Mouse (Mus musculus): ENCODE results near the gene Nccrp1.
"Not testable (repeated sequence)": the region's sequence is repeated elsewhere in the genome, so short reads cannot be mapped to it uniquely, and the experiment has no call there.

The Nccrp1 gene

GRCm38 (mm10) chr7:28522536-28522935 lies 24.5 kb downstream of the Nccrp1 start, which contains the start of gene Ifnl3:
Gene Ifnl3 (plus strand): TSS chr7:28522836.
- not testable (repeated sequence) for DNase-seq (ENCODE audit: low read depth, low spot score)

- no peak for DNase-seq (ENCODE audit: low read depth, low spot score)
Observed at GRCm38 (mm10) chr7:28511441-28511840, 35.6 kb downstream of the Nccrp1 start.

- not testable (repeated sequence) for DNase-seq (ENCODE audit: low read depth, low spot score)
Observed at GRCm38 (mm10) chr7:28510405-28510974, 36.6 kb downstream of the Nccrp1 start, which contains the start of gene Ifnl2. Gene Ifnl2 (minus strand): TSS chr7:28510455.

- not testable (repeated sequence) for DNase-seq (ENCODE audit: low read depth, low spot score)
Observed at GRCm38 (mm10) chr7:28509121-28509520, 37.9 kb downstream of the Nccrp1 start.

GRCm38 (mm10) chr7:28505585-28505984 lies 41.5 kb downstream of the Nccrp1 start:
- no peak for DNase-seq (ENCODE audit: low read depth, low spot score)

- DNase-seq (ENCODE audit: low read depth, low spot score), result peak; percentile 74
Observed at GRCm38 (mm10) chr7:28495426-28495825, 51.6 kb downstream of the Nccrp1 start.

Data from retina, postnatal 7 days (tissue).